Mouse (Mus musculus): ENCODE results near the gene Emc6. TPM values are rescaled to one million over a fixed set of nuclear protein-coding genes. Genes with fewer than 3 reads are reported as not detected.

Gene Emc6
- polyA plus RNA-seq, 1 experiment = 33.1 TPM

GRCm38 (mm10) chr11:73207621-73208020, 30.8 kb upstream of the Emc6 start:
- Histone ChIP-seq H3K27me3 (ENCODE audit: control insufficient read depth, insufficient read depth, low read length) (no peaks in the 10 kb centered on the region), H3K27ac (ENCODE audit: control insufficient read depth, insufficient read depth, low read depth, low read length) (no peak overlapping the region), H3K36me3 (ENCODE audit: control insufficient read depth, insufficient read depth, low read length) (no peaks in the 10 kb centered on the region; the same call in 1 of the 2 replicates), H3K4me1 (ENCODE audit: control insufficient read depth, insufficient read depth, low read length) (no peaks in the 10 kb centered on the region), H3K4me3 (ENCODE audit: control insufficient read depth, low read depth, low read length) (no peak overlapping the region)
- no peak for TF ChIP-seq CTCF (IDR thresholded peaks at IDR 0.05; ENCODE audit: control insufficient read depth, insufficient read depth, insufficient replicate concordance, low read depth, low read length)
- no peak for TF ChIP-seq POLR2A (IDR thresholded peaks at IDR 0.05; ENCODE audit: control insufficient read depth, low read depth, low read length)

- H3K27ac ChIP-seq (ENCODE audit: control insufficient read depth, insufficient read depth, low read depth, low read length) = no peak overlapping the region
- no peak for TF ChIP-seq CTCF (IDR thresholded peaks at IDR 0.05; ENCODE audit: control insufficient read depth, insufficient read depth, insufficient replicate concordance, low read depth, low read length)
- TF ChIP-seq POLR2A (IDR thresholded peaks at IDR 0.05; ENCODE audit: control insufficient read depth, low read depth, low read length) = no peak
- H3K4me3 ChIP-seq (ENCODE audit: control insufficient read depth, low read depth, low read length) = no peak overlapping the region
- H3K27me3 ChIP-seq (ENCODE audit: control insufficient read depth, insufficient read depth, low read length) = no peaks in the 10 kb centered on the region
- H3K36me3 ChIP-seq (ENCODE audit: control insufficient read depth, insufficient read depth, low read length) = no peaks in the 10 kb centered on the region; the same call in 1 of the 2 replicates
- no peaks in the 10 kb centered on the region for H3K4me1 ChIP-seq (ENCODE audit: control insufficient read depth, insufficient read depth, low read length)
Observed at GRCm38 (mm10) chr11:73205194-73205593, 28.4 kb upstream of the Emc6 start.

- no peaks in the 10 kb centered on the region for H3K27me3 ChIP-seq (ENCODE audit: control insufficient read depth, insufficient read depth, low read length)
- no peak overlapping the region for H3K4me3 ChIP-seq (ENCODE audit: control insufficient read depth, low read depth, low read length)
- TF ChIP-seq POLR2A (IDR thresholded peaks at IDR 0.05; ENCODE audit: control insufficient read depth, low read depth, low read length) = no peak
- no peak for TF ChIP-seq CTCF (IDR thresholded peaks at IDR 0.05; ENCODE audit: control insufficient read depth, insufficient read depth, insufficient replicate concordance, low read depth, low read length)
- no peaks in the 10 kb centered on the region; the same call in 1 of the 2 replicates for H3K36me3 ChIP-seq (ENCODE audit: control insufficient read depth, insufficient read depth, low read length)
- H3K27ac ChIP-seq (ENCODE audit: control insufficient read depth, insufficient read depth, low read depth, low read length) = no peak overlapping the region
- peaks cover 6% of the 10 kb centered on the region for H3K4me1 ChIP-seq (ENCODE audit: control insufficient read depth, insufficient read depth, low read length)
Observed at GRCm38 (mm10) chr11:73203895-73204294, 27.1 kb upstream of the Emc6 start.

- Histone ChIP-seq H3K4me3 (ENCODE audit: control insufficient read depth, low read depth, low read length) (no peak overlapping the region), H3K36me3 (ENCODE audit: control insufficient read depth, insufficient read depth, low read length) (no peaks in the 10 kb centered on the region; the same call in 1 of the 2 replicates)
Observed at GRCm38 (mm10) chr11:73201597-73201996, 24.8 kb upstream of the Emc6 start.

GRCm38 (mm10) chr11:73201021-73201420, 24.2 kb upstream of the Emc6 start:
- Histone ChIP-seq H3K27me3 (ENCODE audit: control insufficient read depth, insufficient read depth, low read length) (no peaks in the 10 kb centered on the region), H3K36me3 (ENCODE audit: control insufficient read depth, insufficient read depth, low read length) (no peaks in the 10 kb centered on the region; the same call in 1 of the 2 replicates), H3K27ac (ENCODE audit: control insufficient read depth, insufficient read depth, low read depth, low read length) (no peak overlapping the region), H3K4me3 (ENCODE audit: control insufficient read depth, low read depth, low read length) (no peak overlapping the region), H3K4me1 (ENCODE audit: control insufficient read depth, insufficient read depth, low read length) (peaks cover 11% of the 10 kb centered on the region)
- TF ChIP-seq CTCF (IDR thresholded peaks at IDR 0.05; ENCODE audit: control insufficient read depth, insufficient read depth, insufficient replicate concordance, low read depth, low read length) (no peak), POLR2A (IDR thresholded peaks at IDR 0.05; ENCODE audit: control insufficient read depth, low read depth, low read length) (no peak)

More at GRCm38 (mm10) chr11:73201597-73201996, 24.8 kb upstream of the Emc6 start:
- no peaks in the 10 kb centered on the region for H3K27me3 ChIP-seq (ENCODE audit: control insufficient read depth, insufficient read depth, low read length)
- peaks cover 11% of the 10 kb centered on the region for H3K4me1 ChIP-seq (ENCODE audit: control insufficient read depth, insufficient read depth, low read length)
- H3K27ac ChIP-seq (ENCODE audit: control insufficient read depth, insufficient read depth, low read depth, low read length) = no peak overlapping the region
- no peak for TF ChIP-seq CTCF (IDR thresholded peaks at IDR 0.05; ENCODE audit: control insufficient read depth, insufficient read depth, insufficient replicate concordance, low read depth, low read length)
- no peak for TF ChIP-seq POLR2A (IDR thresholded peaks at IDR 0.05; ENCODE audit: control insufficient read depth, low read depth, low read length)

GRCm38 (mm10) chr11:73199879-73200278, 23.0 kb upstream of the Emc6 start:
- Histone ChIP-seq H3K27ac (ENCODE audit: control insufficient read depth, insufficient read depth, low read depth, low read length) (no peak overlapping the region), H3K4me3 (ENCODE audit: control insufficient read depth, low read depth, low read length) (peak overlapping the region; percentile 86), H3K4me1 (ENCODE audit: control insufficient read depth, insufficient read depth, low read length) (peaks cover 11% of the 10 kb centered on the region), H3K27me3 (ENCODE audit: control insufficient read depth, insufficient read depth, low read length) (no peaks in the 10 kb centered on the region), H3K36me3 (ENCODE audit: control insufficient read depth, insufficient read depth, low read length) (no peaks in the 10 kb centered on the region)
- TF ChIP-seq CTCF (IDR thresholded peaks at IDR 0.05; ENCODE audit: control insufficient read depth, insufficient read depth, insufficient replicate concordance, low read depth, low read length) (no peak), POLR2A (IDR thresholded peaks at IDR 0.05; ENCODE audit: control insufficient read depth, low read depth, low read length) (no peak)

GRCm38 (mm10) chr11:73199230-73199712, 22.4 kb upstream of the Emc6 start, which contains the start of gene Shpk:
TSS of gene Shpk (plus strand) at chr11:73199460.
- no peaks in the 10 kb centered on the region for H3K27me3 ChIP-seq (ENCODE audit: control insufficient read depth, insufficient read depth, low read length)
- peak within 1 kb of the TSS; percentile 56 for H3K27ac ChIP-seq (ENCODE audit: control insufficient read depth, insufficient read depth, low read depth, low read length)
- TF ChIP-seq CTCF (IDR thresholded peaks at IDR 0.05; ENCODE audit: control insufficient read depth, insufficient read depth, insufficient replicate concordance, low read depth, low read length) = no peak
- TF ChIP-seq POLR2A (IDR thresholded peaks at IDR 0.05; ENCODE audit: control insufficient read depth, low read depth, low read length) = peak; percentile 78; the same call in 1 of the 2 replicates
- H3K36me3 ChIP-seq (ENCODE audit: control insufficient read depth, insufficient read depth, low read length) = no peaks in the 10 kb centered on the region
- H3K4me3 ChIP-seq (ENCODE audit: control insufficient read depth, low read depth, low read length) = peak within 1 kb of the TSS; percentile 86
- H3K4me1 ChIP-seq (ENCODE audit: control insufficient read depth, insufficient read depth, low read length) = peaks cover 11% of the 10 kb centered on the region
